Mouse (Mus musculus): ENCODE results near the gene Phf7. TPM values are rescaled to one million over a fixed set of nuclear protein-coding genes. Genes with fewer than 3 reads are reported as not detected.

Phf7 gene
- polyA plus RNA-seq (2012; rRNA removed; ENCODE audit: low replicate concordance): 5.5 and 6.4 TPM in 2 replicates

DNA sequence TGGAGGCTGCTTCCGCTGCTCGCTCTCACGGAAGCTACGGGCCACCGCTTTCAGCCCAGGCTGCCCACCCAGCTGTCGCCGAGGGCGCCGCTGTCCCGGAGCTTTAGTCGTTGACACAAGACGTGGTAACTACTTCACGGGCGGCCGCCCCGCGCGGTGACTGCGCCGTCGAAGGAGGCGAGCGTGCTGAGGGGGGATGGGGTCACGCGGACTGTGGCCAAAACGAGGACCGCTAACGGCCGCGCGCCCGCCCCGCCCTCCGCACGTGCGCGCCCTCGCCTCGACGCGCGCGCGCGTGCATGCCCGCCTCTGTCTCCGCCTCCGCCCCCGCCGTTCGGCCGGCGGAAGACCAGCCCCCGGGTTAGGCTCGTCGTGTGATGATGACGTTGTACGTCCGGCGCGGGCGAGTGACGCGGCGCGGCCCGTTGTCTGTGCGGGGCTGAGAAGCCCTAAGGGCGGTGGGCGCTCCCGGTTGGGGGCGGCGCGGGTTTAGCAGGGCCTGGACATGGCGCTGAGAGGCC, at the start of gene Phf7, which contains the start of gene Bap1:
Gene Phf7, minus strand, starts transcription at position 234 of the 521 bp plus-strand sequence.
Gene Bap1, plus strand, starts transcription at position 367 of the 521 bp plus-strand sequence.

GRCm38 (mm10) chr14:31217666-31218065, 33.5 kb downstream of the Phf7 start, which contains the start of gene Sema3g:
Sema3g (plus strand) TSS chr14:31217860.

DNA sequence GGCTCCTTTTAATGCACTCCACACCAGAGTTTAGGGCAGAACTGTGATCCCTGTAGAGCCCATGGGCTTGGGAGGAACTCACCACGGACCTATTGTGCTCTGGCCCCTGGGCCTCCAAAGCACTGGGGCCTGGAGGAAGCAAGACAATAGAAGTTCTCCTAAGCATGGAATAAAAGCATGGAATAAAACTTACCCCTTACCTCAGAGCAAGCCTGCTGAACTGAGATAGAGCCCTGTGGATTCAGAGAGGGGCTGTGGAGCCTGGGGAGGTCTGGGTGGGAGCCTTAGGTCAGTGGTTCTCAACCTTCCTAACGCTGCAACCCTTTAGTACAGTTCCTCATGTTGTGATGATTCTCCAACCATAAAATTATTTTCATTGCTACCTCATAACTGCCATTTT, 34.3 kb downstream of the Phf7 start, which contains the start of gene Nisch:
Gene Nisch, minus strand, starts transcription at position 101 of the 400 bp plus-strand sequence.

DNA sequence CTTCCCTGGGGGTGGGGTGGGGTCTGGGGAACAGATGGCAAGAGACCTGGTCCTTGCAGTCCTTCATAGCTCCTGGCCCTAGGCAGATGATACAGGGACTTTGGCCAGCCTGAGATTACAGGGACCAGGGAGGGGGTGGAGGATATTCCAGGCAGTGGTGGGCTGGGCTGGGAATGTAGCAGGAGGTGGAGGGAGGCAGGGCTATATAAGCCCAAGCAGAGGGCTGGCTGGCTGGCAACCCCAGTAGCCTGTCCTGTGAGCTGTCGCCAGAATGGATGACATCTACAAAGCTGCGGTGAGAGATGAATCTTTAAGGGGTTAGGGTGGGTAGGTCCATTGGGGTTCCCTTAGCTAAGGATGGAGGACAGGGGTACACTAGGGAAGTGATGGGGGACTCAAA, 43.0 kb downstream of the Phf7 start, which contains the start of gene Tnnc1:
Gene Tnnc1, plus strand, starts transcription at position 229 of the 400 bp plus-strand sequence.

Other genes starting within 250 kb of the Phf7 start
- 32.5 and 46.0 TPM in 2 replicates for gene Glt8d1, start 249.9 kb downstream of the Phf7 start, polyA plus RNA-seq (2012; rRNA removed; ENCODE audit: low replicate concordance)
- gene Spcs1, start 249.6 kb downstream of the Phf7 start, polyA plus RNA-seq (2012; rRNA removed; ENCODE audit: low replicate concordance): 208 and 223 TPM in 2 replicates
- gene Pbrm1, start 232.2 kb downstream of the Phf7 start, polyA plus RNA-seq (2012; rRNA removed; ENCODE audit: low replicate concordance): 10.7 and 21.0 TPM in 2 replicates
- gene Gnl3, start 232.2 kb downstream of the Phf7 start, polyA plus RNA-seq (2012; rRNA removed; ENCODE audit: low replicate concordance): 16.2 and 42.3 TPM in 2 replicates
- gene Smim4, start 122.4 kb downstream of the Phf7 start, polyA plus RNA-seq (2012; rRNA removed; ENCODE audit: low replicate concordance): 24.2 and 50.4 TPM in 2 replicates
- 27.5 and 77.3 TPM in 2 replicates for gene Nt5dc2, start 120.3 kb downstream of the Phf7 start, polyA plus RNA-seq (2012; rRNA removed; ENCODE audit: low replicate concordance)
- gene Stab1, start 82.7 kb downstream of the Phf7 start, polyA plus RNA-seq (2012; rRNA removed; ENCODE audit: low replicate concordance): 161 and 184 TPM in 2 replicates
- 0.19 and 0.75 TPM in 2 replicates for gene Tnnc1, start 43.0 kb downstream of the Phf7 start, polyA plus RNA-seq (2012; rRNA removed; ENCODE audit: low replicate concordance)
- gene Nisch, start 34.4 kb downstream of the Phf7 start, polyA plus RNA-seq (2012; rRNA removed; ENCODE audit: low replicate concordance): 317 and 568 TPM in 2 replicates
- 17.6 and 29.3 TPM in 2 replicates for gene Sema3g, start 33.5 kb downstream of the Phf7 start, polyA plus RNA-seq (2012; rRNA removed; ENCODE audit: low replicate concordance)
- 49.3 and 71.2 TPM in 2 replicates for gene Bap1, start 133 bp upstream of the Phf7 start, polyA plus RNA-seq (2012; rRNA removed; ENCODE audit: low replicate concordance)
- gene Dnah1, start 72.6 kb upstream of the Phf7 start, polyA plus RNA-seq (2012; rRNA removed; ENCODE audit: low replicate concordance): 0.67 and 6.9 TPM in 2 replicates
- 16.2 and 18.6 TPM in 2 replicates for gene Capn7, start 85.3 kb upstream of the Phf7 start, polyA plus RNA-seq (2012; rRNA removed; ENCODE audit: low replicate concordance)
- gene Sh3bp5, start 184.8 kb upstream of the Phf7 start, polyA plus RNA-seq (2012; rRNA removed; ENCODE audit: low replicate concordance): 31.3 and 54.8 TPM in 2 replicates
- gene Eaf1, start 243.1 kb upstream of the Phf7 start, polyA plus RNA-seq (2012; rRNA removed; ENCODE audit: low replicate concordance): 18.6 and 36.0 TPM in 2 replicates
- 11.6 and 15.7 TPM in 2 replicates for gene Mettl6, start 243.7 kb upstream of the Phf7 start, polyA plus RNA-seq (2012; rRNA removed; ENCODE audit: low replicate concordance)

All from subcutaneous adipose tissue, adult 2 months (tissue).